Mouse (Mus musculus): ENCODE measurements around the gene Rpl18.
A peak's percentile ranks its signal among the peaks of the same experiment; 100 is the strongest.

GRCm38 (mm10) chr7:45749401-45749800 is 34.1 kb downstream of the Rpl18 start:
- TF ChIP-seq POLR2A (IDR thresholded peaks at IDR 0.05; ENCODE audit: insufficient read length, low read depth) (no peak), MAX (IDR thresholded peaks at IDR 0.05; ENCODE audit: low read depth) (no peak), USF1 (IDR thresholded peaks at IDR 0.05; ENCODE audit: low read depth) (no peak), E2F4 (IDR thresholded peaks at IDR 0.05; ENCODE audit: insufficient read depth) (no peak), TCF12 (IDR thresholded peaks at IDR 0.05; ENCODE audit: insufficient read depth, poor library complexity, severe bottlenecking) (no peak), POLR2AphosphoS2 (IDR thresholded peaks at IDR 0.05; ENCODE audit: insufficient read length, low read depth) (no peak), MYOD1 (IDR thresholded peaks at IDR 0.05; ENCODE audit: control insufficient read depth in 1 of 3, insufficient read length in 2 of 3, low read depth in 2 of 3) (peak in 1 of 3 experiments; percentile 21), REST (IDR thresholded peaks at IDR 0.05; ENCODE audit: insufficient read depth, insufficient read length) (no peak), SRF (IDR thresholded peaks at IDR 0.05; ENCODE audit: control insufficient read depth, insufficient read length, low read depth) (no peak), MYOG (IDR thresholded peaks at IDR 0.05; ENCODE audit: control insufficient read depth in 1 of 3, insufficient read depth in 1 of 3, insufficient read length in 2 of 3, low read depth in 2 of 3) (peak in 1 of 3 experiments; percentile 47), TCF3 (IDR thresholded peaks at IDR 0.05; ENCODE audit: insufficient read length, low read depth) (no peak), CEBPB (IDR thresholded peaks at IDR 0.05; ENCODE audit: insufficient read depth, poor library complexity, severe bottlenecking) (no peak)
